Mouse (Mus musculus) stomach, embryonic 14.5 days (tissue): ENCODE results near the gene Slc26a1. TPM values are rescaled to one million over a fixed set of nuclear protein-coding genes. Genes with fewer than 3 reads are reported as not detected.

ENCODE experiments used
- ATAC-seq: fragments of 200-750 bp; cut with Nextera tagmentation; 2 replicates; pipeline ENCODE4 v1.8.0; 2017; ENCODE audit warnings: low read depth, moderate TSS enrichment; ENCODE audit not compliant: insufficient number of reproducible peaks, insufficient read depth, low FRiP score
- H3K27ac ChIP-seq: fragments of 300-500 bp; sonication (generic); 2 replicates; pipeline ENCODE4 v1.5.1; 2014; ENCODE audit warnings: mild to moderate bottlenecking, low read length, moderate library complexity, mixed read lengths
- H3K27me3 ChIP-seq: fragments of 300-500 bp; sonication (generic); 2 replicates; pipeline ENCODE4 v1.6.1; 2014; ENCODE audit warnings: low read length, control low read depth, mixed read lengths; ENCODE audit not compliant: control insufficient read depth, insufficient read depth
- H3K36me3 ChIP-seq: fragments of 300-500 bp; sonication (generic); 2 replicates; pipeline ENCODE4 v1.6.1; 2014; ENCODE audit warnings: mild to moderate bottlenecking, control low read depth, low read length, moderate library complexity, mixed read lengths; ENCODE audit not compliant: control insufficient read depth, insufficient read depth
- H3K4me1 ChIP-seq: fragments of 300-500 bp; sonication (generic); 2 replicates; pipeline ENCODE4 v1.6.1; 2014; ENCODE audit warnings: low read length, control low read depth, mixed read lengths; ENCODE audit not compliant: control insufficient read depth, insufficient read depth
- H3K4me2 ChIP-seq: fragments of 300-500 bp; sonication (generic); replicated peaks from 2 replicates; pipeline ENCODE4 v1.6.1; 2014; ENCODE audit warnings: low read depth, low read length, control low read depth
- H3K4me3 ChIP-seq: fragments of 300-500 bp; sonication (generic); 2 replicates; pipeline ENCODE4 v1.5.1; 2014; ENCODE audit warnings: low read depth, low read length, control low read depth
- H3K9ac ChIP-seq: fragments of 300-500 bp; sonication (generic); replicated peaks from 2 replicates; pipeline ENCODE4 v1.6.1; 2014; ENCODE audit warnings: low read depth, mild to moderate bottlenecking, control low read depth, low read length, moderate library complexity, mixed read lengths
- H3K9me3 ChIP-seq: fragments of 300-500 bp; sonication (generic); 2 replicates; pipeline ENCODE4 v1.6.1; 2016; ENCODE audit warnings: low read depth, low read length, control low read depth; ENCODE audit not compliant: control insufficient read depth
- WGBS: fragments of 180-500 bp; shearing (Covaris S2); extraction: QIAGEN DNeasy Blood & Tissue Kit; methylation state at CpG from one replicate; pipeline ENCODE4 v1.1.7; 2014; 5-methylcytosine and 5-hydroxymethylcytosine counted together
- polyA plus RNA-seq: library from polyadenylated mRNA; unstranded; fragments of >200 nt; fragmentation: Nextera tagmentation; extraction: Ambion mirVana; gene quantifications from 2 replicates; pipeline ENCODE4 v1.2.1, GENCODE M21; 2014

Gene Slc26a1
- polyA plus RNA-seq, 1 experiment from 2014 or later: 1.1 TPM

GRCm38 (mm10) chr5:108650341-108650740 lies 25.0 kb downstream of the Slc26a1 start:
- Histone ChIP-seq H3K36me3 (peaks cover 44% of the 10 kb centered on the region), H3K9me3 (no peaks in the 10 kb centered on the region), H3K4me2 (no peak overlapping the region), H3K4me3 (no peak overlapping the region), H3K27me3 (no peaks in the 10 kb centered on the region), H3K9ac (no peak overlapping the region), H3K4me1 (no peaks in the 10 kb centered on the region), H3K27ac (no peak overlapping the region)
- ATAC-seq: no peak
- WGBS: 87% methylated on average over 7 of the region's 7 CpGs

- H3K4me3 ChIP-seq: no peak overlapping the region
- H3K4me2 ChIP-seq: no peak overlapping the region
- H3K9me3 ChIP-seq: no peaks in the 10 kb centered on the region
- no peak overlapping the region for H3K9ac ChIP-seq
- H3K36me3 ChIP-seq: peaks cover 40% of the 10 kb centered on the region
- 91% methylated on average over 11 of the region's 11 CpGs for WGBS
- H3K27me3 ChIP-seq: no peaks in the 10 kb centered on the region
- H3K4me1 ChIP-seq: no peaks in the 10 kb centered on the region
- no peak for ATAC-seq
- no peak overlapping the region for H3K27ac ChIP-seq
Measured at GRCm38 (mm10) chr5:108648937-108649576, 26.3 kb downstream of the Slc26a1 start.

GRCm38 (mm10) chr5:108647820-108648465 lies 27.4 kb downstream of the Slc26a1 start:
- Histone ChIP-seq H3K4me3 (no peak overlapping the region), H3K9me3 (no peaks in the 10 kb centered on the region), H3K4me1 (no peaks in the 10 kb centered on the region), H3K36me3 (peaks cover 31% of the 10 kb centered on the region), H3K9ac (no peak overlapping the region), H3K27ac (no peak overlapping the region), H3K27me3 (no peaks in the 10 kb centered on the region), H3K4me2 (no peak overlapping the region)
- no peak for ATAC-seq
- WGBS: 81% methylated on average over 2 of the region's 2 CpGs

GRCm38 (mm10) chr5:108647311-108647710 lies 28.1 kb downstream of the Slc26a1 start:
- Histone ChIP-seq H3K4me2 (no peak overlapping the region), H3K4me1 (no peaks in the 10 kb centered on the region), H3K4me3 (no peak overlapping the region), H3K9ac (no peak overlapping the region), H3K9me3 (no peaks in the 10 kb centered on the region), H3K36me3 (peaks cover 34% of the 10 kb centered on the region), H3K27ac (no peak overlapping the region), H3K27me3 (no peaks in the 10 kb centered on the region)
- ATAC-seq: no peak
- WGBS: 84% methylated on average over 2 of the region's 2 CpGs

- 83% methylated on average over 3 of the region's 3 CpGs for WGBS
- peaks cover 36% of the 10 kb centered on the region for H3K36me3 ChIP-seq
- no peaks in the 10 kb centered on the region for H3K9me3 ChIP-seq
Measured at GRCm38 (mm10) chr5:108646343-108646660, 29.1 kb downstream of the Slc26a1 start.

GRCm38 (mm10) chr5:108645651-108646342 lies 29.6 kb downstream of the Slc26a1 start:
- ATAC-seq: no peak

More at GRCm38 (mm10) chr5:108646343-108646660, 29.1 kb downstream of the Slc26a1 start:
- no peak overlapping the region for H3K27ac ChIP-seq
- H3K4me3 ChIP-seq: no peak overlapping the region
- H3K27me3 ChIP-seq: no peaks in the 10 kb centered on the region
- ATAC-seq: no peak
- no peaks in the 10 kb centered on the region for H3K4me1 ChIP-seq
- no peak overlapping the region for H3K4me2 ChIP-seq
- no peak overlapping the region for H3K9ac ChIP-seq

GRCm38 (mm10) chr5:108643674-108644073 lies 31.7 kb downstream of the Slc26a1 start:
- H3K4me2 ChIP-seq: no peak overlapping the region
- no peak overlapping the region for H3K4me3 ChIP-seq
- H3K9ac ChIP-seq: no peak overlapping the region
- no peaks in the 10 kb centered on the region for H3K4me1 ChIP-seq
- H3K27me3 ChIP-seq: no peaks in the 10 kb centered on the region
- ATAC-seq: no peak
- H3K27ac ChIP-seq: no peak overlapping the region
- 73% methylated on average over 2 of the region's 2 CpGs for WGBS
- no peaks in the 10 kb centered on the region for H3K9me3 ChIP-seq
- H3K36me3 ChIP-seq: peaks cover 28% of the 10 kb centered on the region

More at GRCm38 (mm10) chr5:108645651-108646342, 29.6 kb downstream of the Slc26a1 start:
- Histone ChIP-seq H3K9me3 (no peaks in the 10 kb centered on the region), H3K9ac (no peak overlapping the region), H3K4me3 (no peak overlapping the region), H3K4me2 (no peak overlapping the region), H3K27me3 (no peaks in the 10 kb centered on the region), H3K27ac (no peak overlapping the region), H3K36me3 (peaks cover 36% of the 10 kb centered on the region), H3K4me1 (no peaks in the 10 kb centered on the region)
- 95% methylated on average over 9 of the region's 9 CpGs for WGBS

GRCm38 (mm10) chr5:108636172-108636571 lies 39.2 kb downstream of the Slc26a1 start:
- no peak overlapping the region for H3K27ac ChIP-seq
- WGBS: 68% methylated on average over 4 of the region's 4 CpGs
- no peak overlapping the region for H3K4me2 ChIP-seq
- H3K4me3 ChIP-seq: no peak overlapping the region
- H3K4me1 ChIP-seq: no peaks in the 10 kb centered on the region
- no peaks in the 10 kb centered on the region for H3K9me3 ChIP-seq
- ATAC-seq: no peak
- peaks cover 3% of the 10 kb centered on the region; the same call in 1 of the 2 replicates for H3K36me3 ChIP-seq
- H3K9ac ChIP-seq: no peak overlapping the region
- H3K27me3 ChIP-seq: no peaks in the 10 kb centered on the region
